Mouse (Mus musculus): ENCODE results near the gene Dcp1b.

DNA sequence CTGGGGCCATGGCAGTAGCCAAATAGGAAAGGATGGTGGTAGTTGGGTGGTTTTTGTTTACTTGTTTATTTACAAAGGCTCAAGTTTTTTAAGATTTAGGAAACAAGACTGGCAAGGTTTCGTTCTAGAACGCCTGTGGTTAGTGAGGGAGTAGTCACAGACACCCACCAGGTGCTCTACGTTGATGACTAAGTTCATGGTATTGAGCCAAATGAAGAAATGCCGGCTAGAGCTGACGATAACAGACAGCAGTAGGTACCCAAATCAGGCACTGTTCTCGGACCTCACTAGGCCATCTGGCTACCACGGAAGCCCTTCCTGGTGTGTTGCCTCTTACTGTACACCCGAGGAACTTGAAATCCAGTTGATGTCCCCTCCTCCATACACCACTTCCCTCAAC, 51.9 kb downstream of the Dcp1b start:
- TF ChIP-seq CTCF (IDR thresholded peaks at IDR 0.05; ENCODE audit: borderline replicate concordance, extremely low read depth, insufficient read depth, insufficient read length) (no peak), POLR2A (IDR thresholded peaks at IDR 0.05; ENCODE audit: borderline replicate concordance, extremely low read depth, insufficient read depth, insufficient read length, poor library complexity, severe bottlenecking) (no peak)

Data from brain, embryonic 14.5 days (tissue).